Mouse (Mus musculus) cerebellum, postnatal 36 days (tissue): ENCODE measurements around the gene Tmem88.
A peak's percentile ranks its signal among the peaks of the same experiment; 100 is the strongest.

ENCODE experiments used
- DNase-seq, 2 experiments: peaks; one replicate each; pipeline ENCODE4 v3.0.0; 2021 to 2022; ENCODE audit warnings: mixed read lengths in 2 of 2

Gene Tmem88

GRCm38 (mm10) chr11:69377766-69378165, 20.3 kb downstream of the Tmem88 start:
- no peak for DNase-seq

- no peak for DNase-seq
Measured at GRCm38 (mm10) chr11:69375646-69376045, 22.4 kb downstream of the Tmem88 start.

GRCm38 (mm10) chr11:69373223-69373965, 24.6 kb downstream of the Tmem88 start:
- no peak for DNase-seq

GRCm38 (mm10) chr11:69372780-69373170, 25.3 kb downstream of the Tmem88 start:
- peak in 1 of 2 experiments; percentile 22 for DNase-seq

- DNase-seq: peak; percentile 87 to 92
Measured at GRCm38 (mm10) chr11:69372056-69372779, 25.8 kb downstream of the Tmem88 start.

- no peak for DNase-seq
Measured at GRCm38 (mm10) chr11:69371601-69372000, 26.4 kb downstream of the Tmem88 start.

GRCm38 (mm10) chr11:69370817-69371215, 27.2 kb downstream of the Tmem88 start:
- no peak for DNase-seq

- DNase-seq: no peak
Measured at GRCm38 (mm10) chr11:69369990-69370816, 27.8 kb downstream of the Tmem88 start.

- no peak for DNase-seq
Measured at GRCm38 (mm10) chr11:69369215-69369989, 28.6 kb downstream of the Tmem88 start, which contains the start of gene Chd3. Gene Chd3, minus strand, starts transcription at chr11:69369406.

- DNase-seq: peak; percentile 38 to 54
Measured at GRCm38 (mm10) chr11:69368356-69369214, 29.4 kb downstream of the Tmem88 start.

GRCm38 (mm10) chr11:69367616-69368355, 30.2 kb downstream of the Tmem88 start:
- no peak for DNase-seq

GRCm38 (mm10) chr11:69366855-69367615, 31.0 kb downstream of the Tmem88 start:
- no peak for DNase-seq

- peak; percentile 72 to 80 for DNase-seq
Measured at GRCm38 (mm10) chr11:69366157-69366854, 31.7 kb downstream of the Tmem88 start.

GRCm38 (mm10) chr11:69365722-69366121, 32.3 kb downstream of the Tmem88 start:
- no peak for DNase-seq

GRCm38 (mm10) chr11:69364910-69365309, 33.1 kb downstream of the Tmem88 start:
- peak; percentile 82 to 89 for DNase-seq

GRCm38 (mm10) chr11:69364376-69364775, 33.7 kb downstream of the Tmem88 start:
- DNase-seq: no peak

GRCm38 (mm10) chr11:69362479-69362878, 35.6 kb downstream of the Tmem88 start:
- DNase-seq: no peak

GRCm38 (mm10) chr11:69362021-69362420, 36.0 kb downstream of the Tmem88 start:
- DNase-seq: no peak

- no peak for DNase-seq
Measured at GRCm38 (mm10) chr11:69357690-69358089, 40.3 kb downstream of the Tmem88 start.
